8 mouse cellular contexts compared by ENCODE assay signal in genomic region chr12:5119726-5120125, GRCm38 (mm10).
A peak's percentile ranks its signal among the peaks of the same experiment; 100 is the strongest.
DNase-seq lines count a peak whose midpoint lies in the region; ATAC-seq lines count a peak whose summit lies in the region.

No protein-coding gene starts in this region.

- H3K4me2 ChIP-seq in hindbrain, embryonic 13.5 days, result peak overlapping the region; percentile 45
- H3K4me2 ChIP-seq in lung, embryonic 15.5 days, result peak overlapping the region; percentile 47

- peak overlapping the region; percentile 22 for H3K4me3 ChIP-seq in hindbrain, embryonic 13.5 days
- H3K4me3 ChIP-seq in lung, embryonic 15.5 days, result peak overlapping the region; percentile 23

- peaks cover 13% of the 10 kb centered on the region for H3K36me3 ChIP-seq in hindbrain, embryonic 13.5 days
- H3K36me3 ChIP-seq in lung, embryonic 15.5 days, result no peaks in the 10 kb centered on the region

- H3K9ac ChIP-seq in hindbrain, embryonic 13.5 days, result no peak overlapping the region
- no peak overlapping the region for H3K9ac ChIP-seq in lung, embryonic 15.5 days

- peak; percentile 80 for ATAC-seq in hindbrain, embryonic 13.5 days (ENCODE audit: low FRiP score)
- ATAC-seq in lung, embryonic 15.5 days (ENCODE audit: borderline replicate concordance, extremely low read depth, low FRiP score, low TSS enrichment), result peak; percentile 90

- WGBS in hindbrain, embryonic 13.5 days, result 18% methylated on average over 15 of the region's 15 CpGs
- 16% methylated on average over 15 of the region's 15 CpGs for WGBS in lung, embryonic 15.5 days

- H3K27me3 ChIP-seq in hindbrain, embryonic 13.5 days, result no peaks in the 10 kb centered on the region
- no peaks in the 10 kb centered on the region for H3K27me3 ChIP-seq in lung, embryonic 15.5 days

- peaks cover 51% of the 10 kb centered on the region for H3K4me1 ChIP-seq in hindbrain, embryonic 13.5 days (replicated peaks)
- peaks cover 8% of the 10 kb centered on the region; the same call in 1 of the 2 replicates for H3K4me1 ChIP-seq in lung, embryonic 15.5 days

- H3K27ac ChIP-seq in hindbrain, embryonic 13.5 days, result peak overlapping the region; percentile 55; the same call in 1 of the 2 replicates
- H3K27ac ChIP-seq in lung, embryonic 15.5 days, result no peak overlapping the region

- peak; percentile 92 for DNase-seq in R1 (ENCODE audit: low read depth, low spot score)
- DNase-seq in cerebellum, postnatal 25 days, result peak; percentile 96 to 98
- DNase-seq in frontal cortex, postnatal 36 days (ENCODE audit: low spot score in 2 of 2), result peak; percentile 93 to 97
- DNase-seq in layer of hippocampus, postnatal 10 days (ENCODE audit: low spot score in 2 of 2), result peak; percentile 86 to 92
- peak; percentile 96 for DNase-seq in ovary, postnatal 36 days (ENCODE audit: low spot score)
- DNase-seq in thymus, postnatal 25 days, result peak; percentile 53

- no peaks in the 10 kb centered on the region for H3K9me3 ChIP-seq in hindbrain, embryonic 13.5 days
- H3K9me3 ChIP-seq in lung, embryonic 15.5 days, result no peaks in the 10 kb centered on the region
